Mouse (Mus musculus) limb, embryonic 12.5 days (tissue): Measurements from ENCODE around the gene Hmgb1. TPM values are rescaled to one million over a fixed set of nuclear protein-coding genes. Genes with fewer than 3 reads are reported as not detected.

ENCODE experiments used
- ATAC-seq: fragments of 200-750 bp; cut with Nextera tagmentation; 2 replicates; pipeline ENCODE4 v1.8.0; 2017; ENCODE audit warnings: low read depth, moderate TSS enrichment; ENCODE audit not compliant: insufficient number of reproducible peaks, insufficient read depth, low FRiP score, low TSS enrichment
- H3K27ac ChIP-seq: fragments of 300-500 bp; sonication (generic); 2 replicates; pipeline ENCODE4 v1.5.1; 2016; ENCODE audit warnings: mild to moderate bottlenecking, moderate library complexity
- H3K27me3 ChIP-seq: fragments of 300-500 bp; sonication (generic); 2 replicates; pipeline ENCODE4 v1.6.1; 2016; ENCODE audit warnings: mild to moderate bottlenecking, moderate library complexity
- H3K36me3 ChIP-seq: fragments of 300-500 bp; sonication (generic); 2 replicates; pipeline ENCODE4 v1.6.1; 2016; ENCODE audit warnings: mild to moderate bottlenecking, moderate library complexity
- H3K4me1 ChIP-seq: fragments of 300-500 bp; sonication (generic); replicated peaks from 2 replicates; pipeline ENCODE4 v1.6.1; 2016
- H3K4me2 ChIP-seq: fragments of 300-500 bp; sonication (generic); 2 replicates; pipeline ENCODE4 v1.6.1; 2016; ENCODE audit warnings: mild to moderate bottlenecking, moderate library complexity
- H3K4me3 ChIP-seq: fragments of 300-500 bp; sonication (generic); replicated peaks from 2 replicates; pipeline ENCODE4 v1.5.1; 2016; ENCODE audit warnings: mild to moderate bottlenecking
- H3K9ac ChIP-seq: fragments of 300-500 bp; sonication (generic); replicated peaks from 2 replicates; pipeline ENCODE4 v1.6.1; 2016; ENCODE audit warnings: mild to moderate bottlenecking, moderate library complexity
- H3K9me3 ChIP-seq: fragments of 300-500 bp; sonication (generic); 2 replicates; pipeline ENCODE4 v1.6.1; 2016; ENCODE audit warnings: mild to moderate bottlenecking, moderate library complexity
- WGBS: fragments of 180-500 bp; shearing (Covaris S2); methylation state at CpG from one replicate; pipeline ENCODE4 v1.1.7; 2016; 5-methylcytosine and 5-hydroxymethylcytosine counted together
- polyA plus RNA-seq: library from polyadenylated mRNA; unstranded; fragments of >200 nt; fragmentation: Nextera tagmentation; extraction: Ambion mirVana; gene quantifications from 2 replicates; pipeline ENCODE4 v1.2.1, GENCODE M21; 2016

Hmgb1 gene
- polyA plus RNA-seq, 1 experiment from 2014 or later, result 2,010 TPM

GRCm38 (mm10) chr5:149209328-149209727 lies 25.0 kb upstream of the Hmgb1 start:
- H3K36me3 ChIP-seq, result peaks cover 93% of the 10 kb centered on the region
- no peak overlapping the region for H3K27ac ChIP-seq
- no peaks in the 10 kb centered on the region for H3K9me3 ChIP-seq
- H3K9ac ChIP-seq, result no peak overlapping the region
- WGBS, result 84% methylated on average over 8 of the region's 8 CpGs
- ATAC-seq, result no peak
- no peak overlapping the region for H3K4me2 ChIP-seq
- H3K4me3 ChIP-seq, result no peak overlapping the region
- H3K4me1 ChIP-seq, result no peaks in the 10 kb centered on the region; the same call in none of the 2 replicates
- no peaks in the 10 kb centered on the region for H3K27me3 ChIP-seq

- no peaks in the 10 kb centered on the region; the same call in none of the 2 replicates for H3K4me1 ChIP-seq
- 87% methylated on average over 7 of the region's 7 CpGs for WGBS
- H3K27me3 ChIP-seq, result no peaks in the 10 kb centered on the region
- peaks cover 93% of the 10 kb centered on the region for H3K36me3 ChIP-seq
- no peak for ATAC-seq
- no peak overlapping the region for H3K27ac ChIP-seq
- H3K4me3 ChIP-seq, result no peak overlapping the region
- H3K9ac ChIP-seq, result no peak overlapping the region
- no peaks in the 10 kb centered on the region for H3K9me3 ChIP-seq
- H3K4me2 ChIP-seq, result no peak overlapping the region
Observed at GRCm38 (mm10) chr5:149208776-149209175, 24.5 kb upstream of the Hmgb1 start.

GRCm38 (mm10) chr5:149207661-149208060 lies 23.4 kb upstream of the Hmgb1 start:
- Histone ChIP-seq H3K4me2 (no peak overlapping the region), H3K4me3 (no peak overlapping the region), H3K9me3 (no peaks in the 10 kb centered on the region), H3K36me3 (peaks cover 93% of the 10 kb centered on the region), H3K9ac (no peak overlapping the region), H3K27me3 (no peaks in the 10 kb centered on the region), H3K4me1 (no peaks in the 10 kb centered on the region; the same call in none of the 2 replicates), H3K27ac (no peak overlapping the region; the same call in 1 of the 2 replicates)
- no peak for ATAC-seq
- WGBS, result 80% methylated on average over 6 of the region's 6 CpGs

GRCm38 (mm10) chr5:149206286-149206685 lies 22.0 kb upstream of the Hmgb1 start:
- Histone ChIP-seq H3K9ac (no peak overlapping the region), H3K9me3 (no peaks in the 10 kb centered on the region), H3K4me3 (no peak overlapping the region), H3K4me2 (no peak overlapping the region), H3K27ac (no peak overlapping the region), H3K36me3 (peaks cover 93% of the 10 kb centered on the region), H3K4me1 (no peaks in the 10 kb centered on the region; the same call in none of the 2 replicates), H3K27me3 (no peaks in the 10 kb centered on the region)
- WGBS, result 84% methylated on average over 5 of the region's 5 CpGs
- no peak for ATAC-seq

- no peak overlapping the region for H3K9ac ChIP-seq
- no peak overlapping the region for H3K4me2 ChIP-seq
- no peaks in the 10 kb centered on the region for H3K9me3 ChIP-seq
- no peaks in the 10 kb centered on the region; the same call in none of the 2 replicates for H3K4me1 ChIP-seq
- WGBS, result 84% methylated on average over 8 of the region's 8 CpGs
- no peak overlapping the region for H3K4me3 ChIP-seq
- no peak overlapping the region; the same call in 1 of the 2 replicates for H3K27ac ChIP-seq
- peaks cover 89% of the 10 kb centered on the region for H3K36me3 ChIP-seq
- H3K27me3 ChIP-seq, result no peaks in the 10 kb centered on the region
- ATAC-seq, result no peak
Observed at GRCm38 (mm10) chr5:149205265-149205664, 21.0 kb upstream of the Hmgb1 start.

GRCm38 (mm10) chr5:149204822-149205221 lies 20.5 kb upstream of the Hmgb1 start:
- Histone ChIP-seq H3K4me2 (no peak overlapping the region), H3K4me1 (no peaks in the 10 kb centered on the region; the same call in none of the 2 replicates), H3K9ac (no peak overlapping the region), H3K27me3 (no peaks in the 10 kb centered on the region), H3K27ac (no peak overlapping the region), H3K9me3 (no peaks in the 10 kb centered on the region), H3K4me3 (no peak overlapping the region), H3K36me3 (peaks cover 88% of the 10 kb centered on the region)
- no peak for ATAC-seq
- WGBS, result 91% methylated on average over 7 of the region's 7 CpGs

- peaks cover 87% of the 10 kb centered on the region for H3K36me3 ChIP-seq
- H3K4me3 ChIP-seq, result no peak overlapping the region
- no peaks in the 10 kb centered on the region; the same call in none of the 2 replicates for H3K4me1 ChIP-seq
- no peaks in the 10 kb centered on the region for H3K27me3 ChIP-seq
- ATAC-seq, result no peak
- no peak overlapping the region for H3K4me2 ChIP-seq
- 85% methylated on average over 4 of the region's 4 CpGs for WGBS
- no peaks in the 10 kb centered on the region for H3K9me3 ChIP-seq
- H3K9ac ChIP-seq, result no peak overlapping the region
- H3K27ac ChIP-seq, result no peak overlapping the region
Observed at GRCm38 (mm10) chr5:149203796-149204375, 19.6 kb upstream of the Hmgb1 start.

- ATAC-seq, result no peak
- no peaks in the 10 kb centered on the region for H3K9me3 ChIP-seq
- H3K36me3 ChIP-seq, result peaks cover 84% of the 10 kb centered on the region
- H3K9ac ChIP-seq, result no peak overlapping the region
- H3K27ac ChIP-seq, result no peak overlapping the region
- H3K27me3 ChIP-seq, result no peaks in the 10 kb centered on the region
- H3K4me2 ChIP-seq, result no peak overlapping the region
- WGBS, result 68% methylated on average over 5 of the region's 5 CpGs
- H3K4me1 ChIP-seq, result no peaks in the 10 kb centered on the region; the same call in none of the 2 replicates
- no peak overlapping the region for H3K4me3 ChIP-seq
Observed at GRCm38 (mm10) chr5:149202941-149203340, 18.7 kb upstream of the Hmgb1 start.

GRCm38 (mm10) chr5:149198782-149199181 lies 14.5 kb upstream of the Hmgb1 start:
- no peak overlapping the region for H3K27ac ChIP-seq
- no peak for ATAC-seq
- peaks cover 84% of the 10 kb centered on the region for H3K36me3 ChIP-seq
- H3K4me2 ChIP-seq, result no peak overlapping the region
- no peaks in the 10 kb centered on the region for H3K27me3 ChIP-seq
- H3K9me3 ChIP-seq, result no peaks in the 10 kb centered on the region
- WGBS, result 97% methylated on average over 1 of the region's 1 CpGs
- peaks cover 17% of the 10 kb centered on the region for H3K4me1 ChIP-seq
- no peak overlapping the region for H3K4me3 ChIP-seq
- no peak overlapping the region for H3K9ac ChIP-seq

GRCm38 (mm10) chr5:149196611-149197010 lies 12.3 kb upstream of the Hmgb1 start:
- Histone ChIP-seq H3K4me3 (no peak overlapping the region), H3K36me3 (peaks cover 81% of the 10 kb centered on the region), H3K9ac (no peak overlapping the region), H3K27me3 (no peaks in the 10 kb centered on the region), H3K9me3 (no peaks in the 10 kb centered on the region), H3K4me2 (no peak overlapping the region), H3K4me1 (peaks cover 17% of the 10 kb centered on the region), H3K27ac (no peak overlapping the region)
- WGBS, result 0% methylated on average over 1 of the region's 1 CpGs
- no peak for ATAC-seq

- no peak overlapping the region for H3K4me2 ChIP-seq
- H3K4me3 ChIP-seq, result no peak overlapping the region
- H3K36me3 ChIP-seq, result peaks cover 67% of the 10 kb centered on the region
- no peaks in the 10 kb centered on the region for H3K9me3 ChIP-seq
- 97% methylated on average over 1 of the region's 1 CpGs for WGBS
- peaks cover 15% of the 10 kb centered on the region for H3K4me1 ChIP-seq
- H3K27ac ChIP-seq, result no peak overlapping the region
- ATAC-seq, result no peak
- no peak overlapping the region for H3K9ac ChIP-seq
- H3K27me3 ChIP-seq, result no peaks in the 10 kb centered on the region
Observed at GRCm38 (mm10) chr5:149190160-149190559, 5.9 kb upstream of the Hmgb1 start.

GRCm38 (mm10) chr5:149185806-149186205 lies 1.5 kb upstream of the Hmgb1 start:
- ATAC-seq, result no peak
- Histone ChIP-seq H3K9ac (peak overlapping the region; percentile 83), H3K27me3 (no peaks in the 10 kb centered on the region), H3K27ac (no peak overlapping the region), H3K4me3 (peak overlapping the region; percentile 75), H3K9me3 (no peaks in the 10 kb centered on the region), H3K36me3 (peaks cover 27% of the 10 kb centered on the region), H3K4me2 (peak overlapping the region; percentile 81), H3K4me1 (peaks cover 21% of the 10 kb centered on the region)
- 78% methylated on average over 3 of the region's 3 CpGs for WGBS
